Mouse (Mus musculus): ENCODE results near the gene Elmo2.

Gene Elmo2

DNA sequence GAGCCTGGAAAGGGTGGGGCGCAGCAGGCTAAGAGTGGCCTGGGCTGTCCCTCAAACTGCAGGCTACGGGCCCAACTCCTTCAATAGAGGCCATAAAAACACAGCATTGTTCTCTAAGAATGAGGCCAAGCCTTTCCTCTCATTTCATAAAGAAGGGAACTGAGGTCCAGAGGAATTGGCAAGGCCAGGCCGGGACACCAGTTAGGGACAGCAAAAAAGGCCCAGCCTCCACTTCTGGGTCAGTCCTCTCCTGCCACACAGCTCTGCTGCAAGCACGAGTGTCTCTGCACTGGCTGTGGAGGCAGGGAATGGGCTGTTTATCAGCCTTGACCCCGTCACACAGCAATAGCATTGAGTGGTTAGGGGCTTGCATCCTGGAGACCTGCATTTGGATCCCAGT is 2.8 kb downstream of the Elmo2 start:
- no peak for DNase-seq (ENCODE audit: low spot score)

DNA sequence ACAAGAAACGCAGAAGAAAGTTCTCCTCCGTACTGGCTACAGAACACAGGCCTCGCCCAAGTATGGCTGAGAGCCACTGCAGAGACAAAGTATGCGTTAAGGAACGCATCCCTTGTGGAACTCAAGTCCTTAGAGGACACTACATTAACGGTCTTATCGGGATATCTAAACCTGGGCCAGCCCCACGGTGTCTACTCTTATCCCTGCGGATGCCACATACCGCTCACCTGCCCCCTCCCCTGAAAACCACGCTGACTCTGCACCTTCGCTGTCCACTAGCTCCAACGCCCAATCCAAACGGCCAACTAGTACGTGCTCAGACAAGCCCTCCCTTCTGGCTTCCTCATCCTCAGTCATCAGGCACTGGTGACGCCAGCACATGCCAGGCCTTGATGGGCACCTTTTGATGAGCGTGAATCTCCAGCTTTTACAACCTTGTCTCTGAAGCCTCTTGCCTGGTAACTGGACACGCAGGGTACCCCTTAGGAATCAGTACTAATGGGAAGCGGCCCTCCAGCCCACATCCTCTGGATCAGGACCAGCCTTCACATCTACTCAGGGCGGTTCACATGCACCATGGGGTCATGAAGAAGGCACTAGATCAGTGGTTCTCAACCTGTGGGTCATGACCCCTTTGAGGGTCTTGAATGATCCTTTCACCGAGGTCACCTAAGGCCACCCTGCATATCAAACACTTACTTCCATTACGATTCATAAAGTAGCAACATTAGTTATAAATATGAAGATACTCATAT is 4.1 kb downstream of the Elmo2 start:
- no peak for DNase-seq (ENCODE audit: low spot score)

DNA sequence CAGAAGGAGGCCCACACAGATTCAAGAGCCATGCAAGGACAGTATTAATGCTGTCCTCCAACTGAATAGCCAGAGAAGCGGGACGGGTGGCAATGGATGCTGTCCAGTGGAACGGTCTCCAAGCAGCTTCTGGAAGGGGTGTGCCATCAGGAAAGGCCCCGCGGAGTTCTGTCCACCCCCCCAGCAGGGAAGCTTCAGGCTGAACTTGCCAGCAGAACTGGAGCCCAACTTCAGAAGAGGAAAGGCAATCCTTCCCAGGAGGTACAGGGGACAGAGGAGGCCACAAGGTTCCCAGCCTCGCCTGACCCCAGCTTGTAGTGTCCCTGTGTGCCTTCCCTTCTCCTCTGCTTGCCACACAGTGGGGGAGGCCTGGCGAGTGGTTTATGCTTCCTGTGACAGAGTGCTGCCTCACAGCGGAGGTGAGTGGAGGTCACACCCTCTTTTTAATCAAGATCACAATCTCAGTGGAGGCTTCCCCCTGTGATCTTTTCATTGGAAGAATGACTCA is 4.8 kb downstream of the Elmo2 start:
- DNase-seq (ENCODE audit: low spot score) = no peak

DNA sequence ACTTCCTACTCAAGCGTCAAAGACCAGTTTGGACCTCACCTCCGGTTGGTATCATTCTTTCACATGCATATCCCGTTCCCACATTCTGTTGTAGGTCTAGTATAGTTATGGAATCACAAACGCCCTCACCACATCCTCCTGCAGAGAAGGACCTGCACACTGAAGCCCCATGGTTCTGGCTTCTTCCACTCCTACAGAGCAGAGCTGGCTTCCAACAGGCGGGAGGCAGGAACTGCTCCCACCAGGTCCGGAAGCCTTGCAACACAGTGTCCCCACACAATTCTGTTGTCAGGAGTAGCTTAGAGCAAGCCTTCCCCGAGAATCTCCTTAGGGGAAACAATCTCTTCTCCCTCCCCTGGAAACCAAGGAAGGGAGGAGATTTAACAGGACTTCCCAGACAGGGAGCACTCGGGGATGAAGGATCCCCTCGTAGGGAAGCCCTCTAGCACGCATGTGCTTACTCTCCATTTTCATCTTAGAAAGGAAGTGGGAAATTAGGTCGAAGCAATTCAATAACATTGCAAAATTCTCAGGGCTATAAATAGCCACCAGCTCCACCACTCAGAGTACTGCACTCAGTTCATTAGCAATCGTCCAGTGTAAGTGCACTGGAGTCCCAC is 5.6 kb downstream of the Elmo2 start:
- no peak for DNase-seq (ENCODE audit: low spot score)

- no peak for DNase-seq (ENCODE audit: low spot score)
Measured at GRCm38 (mm10) chr2:165319503-165319902, 6.8 kb downstream of the Elmo2 start.

GRCm38 (mm10) chr2:165318941-165319340 is 7.3 kb downstream of the Elmo2 start:
- DNase-seq (ENCODE audit: low spot score) = no peak

- no peak for DNase-seq (ENCODE audit: low spot score)
Measured at GRCm38 (mm10) chr2:165317621-165318263, 8.5 kb downstream of the Elmo2 start.

GRCm38 (mm10) chr2:165316837-165317473 is 9.3 kb downstream of the Elmo2 start:
- DNase-seq (ENCODE audit: low spot score) = no peak

- no peak for DNase-seq (ENCODE audit: low spot score)
Measured at GRCm38 (mm10) chr2:165316204-165316603, 10.1 kb downstream of the Elmo2 start.

DNA sequence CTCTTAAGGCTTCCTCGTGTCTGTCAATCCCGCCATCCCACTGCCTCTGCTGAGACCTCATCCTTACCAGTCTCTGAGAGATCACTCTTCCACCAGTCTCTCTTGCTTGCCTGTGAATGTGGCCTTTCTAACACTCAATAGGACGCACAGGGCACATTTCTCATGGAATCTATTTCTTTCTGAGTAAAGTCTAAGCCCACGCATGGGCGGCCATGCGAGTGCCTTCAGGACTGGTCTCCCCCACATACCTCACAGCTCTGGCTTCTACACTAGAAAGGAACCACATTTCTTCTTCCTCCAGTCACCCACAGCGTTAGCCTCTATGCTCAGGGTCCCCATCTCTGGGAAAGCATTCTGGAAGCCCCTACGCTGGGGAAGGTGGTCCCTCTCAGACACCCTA is 12.1 kb downstream of the Elmo2 start:
- DNase-seq (ENCODE audit: low spot score) = no peak

GRCm38 (mm10) chr2:165312381-165312780 is 13.9 kb downstream of the Elmo2 start:
- DNase-seq (ENCODE audit: low spot score) = no peak

- no peak for DNase-seq (ENCODE audit: low spot score)
Measured at GRCm38 (mm10) chr2:165311577-165311976, 14.7 kb downstream of the Elmo2 start.

DNA sequence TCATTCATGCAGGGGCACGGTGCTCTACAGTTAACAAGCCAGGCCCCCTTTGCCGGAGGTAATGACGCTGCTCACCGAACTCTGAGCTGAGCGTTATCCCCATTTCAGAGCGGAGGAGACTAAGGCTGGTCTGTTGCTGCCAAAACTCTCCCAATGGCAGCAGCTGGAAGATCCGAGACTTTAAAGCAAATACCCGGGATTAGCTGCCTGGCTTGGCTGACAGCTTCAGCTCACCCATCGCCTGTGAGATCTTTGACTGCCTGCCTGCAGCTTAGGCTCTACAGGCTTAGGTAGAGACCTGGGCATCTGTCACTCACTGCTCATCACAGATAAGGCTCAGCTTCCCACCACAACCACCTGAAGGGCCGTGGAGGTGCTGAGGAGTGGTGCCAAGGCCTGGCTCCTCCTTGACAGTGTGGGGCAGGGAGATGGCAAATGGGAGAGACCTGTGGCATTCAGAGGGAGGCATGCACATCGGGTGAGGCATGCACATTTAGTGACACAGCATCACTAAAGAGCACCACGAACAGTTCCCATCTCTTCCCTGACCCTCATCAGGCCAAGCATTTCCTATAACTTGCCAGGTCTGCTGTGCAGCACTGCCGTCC is 15.4 kb downstream of the Elmo2 start:
- DNase-seq (ENCODE audit: low spot score) = no peak

GRCm38 (mm10) chr2:165307801-165308200 is 18.5 kb downstream of the Elmo2 start:
- no peak for DNase-seq (ENCODE audit: low spot score)

GRCm38 (mm10) chr2:165305438-165305837 is 20.8 kb downstream of the Elmo2 start:
- DNase-seq (ENCODE audit: low spot score) = no peak

GRCm38 (mm10) chr2:165304819-165305218 is 21.5 kb downstream of the Elmo2 start:
- no peak for DNase-seq (ENCODE audit: low spot score)

GRCm38 (mm10) chr2:165303354-165304012 is 22.8 kb downstream of the Elmo2 start:
- no peak for DNase-seq (ENCODE audit: low spot score)

GRCm38 (mm10) chr2:165301409-165301808 is 24.9 kb downstream of the Elmo2 start:
- no peak for DNase-seq (ENCODE audit: low spot score)

DNA sequence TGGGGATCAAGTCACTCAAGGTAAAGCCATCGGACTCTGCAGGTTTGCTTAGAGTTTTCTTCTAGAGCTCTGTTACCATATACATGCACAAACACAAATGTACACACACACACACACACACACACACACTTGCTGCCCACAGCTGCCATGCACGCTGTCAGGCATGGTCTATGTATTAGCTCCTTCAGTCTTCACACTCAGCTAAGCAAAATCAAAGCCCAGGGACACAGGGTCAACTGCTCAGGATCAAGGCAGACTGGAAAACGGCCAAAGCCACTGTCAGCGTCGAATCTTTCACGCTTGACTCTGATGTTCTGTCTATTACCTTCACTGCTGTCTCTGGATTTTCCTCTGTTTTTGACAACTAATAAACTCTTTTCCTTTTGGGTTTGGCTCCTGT is 25.4 kb downstream of the Elmo2 start:
- no peak for DNase-seq (ENCODE audit: low spot score)

- no peak for DNase-seq (ENCODE audit: low spot score)
Measured at GRCm38 (mm10) chr2:165300424-165300823, 25.9 kb downstream of the Elmo2 start.

DNA sequence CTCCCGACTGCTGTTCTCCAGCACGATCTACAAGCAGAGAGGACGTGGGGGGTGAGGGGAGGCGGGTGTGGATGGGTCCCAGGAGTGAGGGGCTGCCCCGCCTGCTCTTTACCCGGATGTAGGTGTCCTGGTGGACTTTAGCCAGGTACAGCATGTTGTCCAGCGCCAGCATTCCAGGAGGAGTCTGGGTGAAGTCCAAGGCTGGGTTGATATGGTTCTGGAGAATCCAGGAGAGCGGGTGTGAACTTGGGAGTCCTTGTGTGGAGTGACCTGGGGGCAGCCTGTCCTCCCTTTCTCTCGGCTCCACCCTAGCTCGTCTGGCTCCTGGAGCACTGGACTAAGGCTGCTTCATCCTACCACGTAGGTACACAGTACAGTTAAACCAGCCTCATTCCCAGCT is 28.9 kb downstream of the Elmo2 start:
- no peak for DNase-seq (ENCODE audit: low spot score)

GRCm38 (mm10) chr2:165296571-165296970 is 29.7 kb downstream of the Elmo2 start:
- DNase-seq (ENCODE audit: low spot score) = no peak

Data from c-Kit-positive CD71-positive TER-119-positive erythroid progenitor cells, embryonic 14.5 days (primary cell).